Mouse (Mus musculus) sigmoid colon, adult 10 weeks (tissue): ENCODE measurements around the gene Olfr548-ps1. TPM values are rescaled to one million over a fixed set of nuclear protein-coding genes. Genes with fewer than 3 reads are reported as not detected.

Experiments
- polyA plus RNA-seq: library from polyadenylated mRNA; stranded (reverse); fragments of 350-450 nt; fragmentation: Illumina TruSeq; extraction: RNeasy Lipid Tissue Mini Kit (QIAGEN cat#74804); gene quantifications from one replicate; pipeline ENCODE4 v1.2.3, GENCODE M21; 2014; ENCODE audit warnings: low read depth, low replicate concordance

Gene Olfr548-ps1
- not detected for polyA plus RNA-seq

DNA sequence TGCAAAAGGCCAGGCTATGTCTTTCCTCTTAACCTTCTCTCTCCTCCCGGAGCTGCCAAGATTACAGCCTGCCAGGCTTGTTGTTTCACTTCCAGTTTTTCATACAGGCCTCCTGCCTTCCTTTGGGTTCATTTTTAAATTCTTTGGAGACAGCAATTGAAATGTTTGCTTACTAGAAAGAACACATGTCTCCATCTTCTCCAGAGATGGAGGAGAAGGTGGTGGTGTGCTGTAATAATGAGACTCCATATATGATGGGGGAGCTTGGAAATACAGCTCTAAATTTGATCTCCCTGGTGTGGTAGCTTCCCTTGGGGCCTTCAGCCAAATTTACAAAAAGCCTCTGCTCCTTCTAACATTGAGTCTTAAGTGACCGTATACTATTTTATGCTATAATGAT is at the start of gene Olfr548-ps1:
Gene Olfr548-ps1, plus strand, starts transcription at position 301 of the 400 bp plus-strand sequence.

DNA sequence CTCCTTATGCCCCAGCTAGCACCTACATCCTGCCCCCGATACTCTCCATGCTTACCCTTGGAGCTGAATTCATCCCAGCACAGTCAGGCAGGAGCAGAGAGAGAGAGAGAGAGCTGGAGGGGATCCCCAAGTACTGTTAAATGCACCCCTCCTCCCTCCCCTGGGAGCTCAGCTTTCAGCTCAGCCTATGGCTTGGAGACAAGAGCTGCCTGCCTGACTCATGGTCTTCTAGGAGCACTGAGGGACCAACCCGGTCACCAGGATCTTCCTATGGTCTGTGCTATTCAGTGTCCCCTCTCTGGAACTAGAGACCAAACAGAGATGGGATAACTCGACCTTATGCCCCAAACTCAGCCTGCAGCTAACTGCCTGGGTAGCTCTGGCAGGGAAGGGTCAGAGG is 41.2 kb upstream of the Olfr548-ps1 start, which contains the start of gene Olfr545:
Gene Olfr545, minus strand, starts transcription at position 101 of the 400 bp plus-strand sequence.

DNA sequence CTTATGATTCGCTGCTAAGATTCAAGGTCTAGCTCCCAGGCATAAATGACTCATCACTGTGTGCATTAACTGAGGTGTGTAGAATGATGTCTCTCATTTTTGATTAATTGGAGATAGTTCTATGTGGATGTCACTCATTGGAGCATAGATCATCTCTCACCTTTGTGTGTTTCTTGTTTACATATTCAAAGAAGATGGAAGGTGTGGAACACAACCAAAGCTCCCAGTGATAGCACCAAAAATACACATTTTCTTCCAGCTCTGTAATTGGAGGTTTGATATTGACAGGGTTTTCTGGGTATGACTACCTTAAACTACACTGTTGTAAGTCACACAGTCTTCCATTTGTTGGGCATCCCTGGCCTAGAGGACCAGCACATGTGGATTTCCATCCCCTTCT is 6.2 kb upstream of the Olfr548-ps1 start, which contains the start of gene Olfr547:
Gene Olfr547, plus strand, starts transcription at position 301 of the 400 bp plus-strand sequence.

DNA sequence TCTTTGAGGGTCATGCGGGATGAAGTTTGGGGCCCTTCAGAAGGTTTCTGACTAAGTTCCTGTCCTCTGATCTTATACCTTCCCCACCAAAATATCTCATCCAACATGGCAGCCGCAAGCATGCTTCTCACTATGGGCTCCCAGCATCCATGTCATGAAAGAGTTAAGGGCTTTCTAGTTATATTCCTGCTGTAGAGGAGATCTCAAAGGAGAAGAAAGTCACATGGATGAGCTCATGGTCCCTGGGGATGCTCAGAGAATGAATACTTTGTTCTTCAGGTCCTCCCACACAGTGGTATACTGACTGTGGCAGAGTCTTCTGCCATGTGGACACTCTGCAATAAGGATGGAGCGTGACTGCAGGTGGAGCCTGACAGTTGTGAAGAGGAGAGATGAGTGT is 8.9 kb downstream of the Olfr548-ps1 start, which contains the start of gene Olfr549:
Gene Olfr549, plus strand, starts transcription at position 301 of the 400 bp plus-strand sequence.

DNA sequence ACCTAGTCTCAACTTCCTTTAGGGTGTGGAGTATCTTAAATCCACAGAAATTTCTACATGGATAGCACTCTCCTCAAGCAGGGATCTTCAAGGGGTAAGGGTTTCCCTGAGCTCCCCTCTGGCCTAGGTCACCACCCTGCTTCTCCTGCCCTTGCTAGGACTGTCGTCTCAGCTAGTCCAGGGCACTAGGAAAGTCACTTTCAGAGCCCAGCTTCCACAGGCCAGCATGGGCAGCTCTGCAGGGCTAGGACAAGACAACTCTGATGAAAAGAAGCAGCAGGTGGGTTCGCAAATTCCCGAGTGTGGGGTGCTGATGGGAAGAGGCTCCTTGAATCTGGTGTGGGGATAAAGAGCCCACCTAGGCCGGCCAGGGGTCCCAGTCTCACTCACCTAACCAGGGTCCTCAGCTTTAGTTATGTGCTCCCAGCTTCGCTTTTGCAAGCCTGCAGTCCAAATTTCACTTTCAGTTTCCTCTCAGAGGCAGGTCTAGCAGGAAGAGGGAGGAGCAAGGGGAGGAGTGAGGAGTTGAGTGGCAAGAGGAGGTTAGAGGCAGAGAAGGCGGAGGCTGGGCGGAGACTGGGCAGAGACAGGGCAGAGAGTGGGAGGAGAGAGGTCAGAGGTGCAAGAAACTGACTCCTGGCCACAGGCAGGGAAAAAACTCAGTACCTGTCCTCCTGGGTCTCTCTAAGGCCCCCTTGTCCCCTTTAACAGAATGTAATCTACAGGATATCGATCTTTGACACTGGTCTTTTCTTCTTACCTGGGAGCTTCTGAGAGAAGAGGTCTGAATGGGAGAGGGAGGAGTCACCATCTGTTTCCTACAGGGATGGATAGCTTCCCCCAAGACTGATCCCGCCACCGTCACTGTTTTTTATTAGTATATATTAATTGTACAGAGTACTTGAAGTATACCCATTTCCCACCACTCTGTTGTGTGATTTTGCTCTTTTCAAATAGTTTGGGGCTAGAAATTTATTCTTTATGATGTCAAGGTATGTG is 24.6 kb downstream of the Olfr548-ps1 start, which contains the start of gene Trim21:
Gene Trim21, minus strand, starts transcription at position 488 of the 999 bp plus-strand sequence.

DNA sequence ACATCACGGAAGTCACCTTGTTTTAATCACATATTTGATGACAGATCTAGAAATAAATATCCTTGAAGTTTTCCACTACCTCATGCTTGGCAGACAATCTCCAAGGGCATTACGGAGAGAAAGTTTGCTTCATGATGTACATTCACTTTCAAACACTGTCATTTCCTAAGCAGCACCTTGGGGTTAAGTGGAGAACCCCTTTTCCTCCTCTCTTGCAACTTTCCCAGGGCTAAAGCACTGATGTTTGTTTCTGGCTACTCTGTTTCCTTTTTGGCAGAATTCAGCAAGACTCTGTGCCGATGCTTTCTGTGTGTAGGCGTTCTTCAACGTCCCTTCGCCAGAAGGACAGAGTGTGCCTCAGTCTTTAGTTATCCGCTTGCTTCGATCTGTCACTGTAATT is 30.4 kb downstream of the Olfr548-ps1 start, which contains the start of gene Olfr550:
Gene Olfr550, plus strand, starts transcription at position 301 of the 400 bp plus-strand sequence.

DNA sequence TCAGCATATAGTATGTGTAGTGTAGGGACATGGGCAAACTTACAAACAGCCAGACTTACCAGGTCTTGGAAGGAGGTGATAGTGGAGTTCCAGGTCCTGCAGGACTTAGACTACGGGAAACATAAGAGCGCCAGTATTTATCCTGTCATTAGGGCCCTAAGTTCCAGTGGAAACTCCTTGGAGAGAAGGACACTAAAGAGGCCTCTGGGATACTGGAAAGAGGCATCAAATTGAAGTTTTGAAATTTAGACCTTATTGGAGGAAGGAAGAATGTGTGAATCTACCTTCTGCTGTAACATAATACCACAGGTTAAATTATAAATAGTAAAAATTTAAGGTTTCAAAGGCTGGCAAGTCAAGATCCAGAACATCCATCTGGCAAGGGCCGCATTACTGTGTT is 51.1 kb downstream of the Olfr548-ps1 start, which contains the start of gene Olfr551:
Gene Olfr551, minus strand, starts transcription at position 101 of the 400 bp plus-strand sequence.

Other genes starting within 250 kb of the Olfr548-ps1 start
- gene Rrm1, start 99.2 kb upstream of the Olfr548-ps1 start, polyA plus RNA-seq, result 39.3 TPM
- gene Olfr543, start 59.2 kb upstream of the Olfr548-ps1 start, polyA plus RNA-seq, result not detected
- not detected for gene Olfr544, start 52.6 kb upstream of the Olfr548-ps1 start, polyA plus RNA-seq
- not detected for gene Olfr545, start 41.3 kb upstream of the Olfr548-ps1 start, polyA plus RNA-seq
- not detected for gene Olfr547, start 6.1 kb upstream of the Olfr548-ps1 start, polyA plus RNA-seq
- gene Olfr549, start 9.0 kb downstream of the Olfr548-ps1 start, polyA plus RNA-seq, result not detected
- gene Trim21, start 24.6 kb downstream of the Olfr548-ps1 start, polyA plus RNA-seq, result 18.4 TPM
- gene Olfr550, start 30.5 kb downstream of the Olfr548-ps1 start, polyA plus RNA-seq, result not detected
- not detected for gene Olfr551, start 51.0 kb downstream of the Olfr548-ps1 start, polyA plus RNA-seq
- gene Olfr552, start 56.9 kb downstream of the Olfr548-ps1 start, polyA plus RNA-seq, result not detected
- gene Olfr553, start 77.3 kb downstream of the Olfr548-ps1 start, polyA plus RNA-seq, result not detected
- not detected for gene Olfr554, start 97.5 kb downstream of the Olfr548-ps1 start, polyA plus RNA-seq
- not detected for gene Olfr555, start 117.9 kb downstream of the Olfr548-ps1 start, polyA plus RNA-seq
- not detected for gene Olfr556, start 124.0 kb downstream of the Olfr548-ps1 start, polyA plus RNA-seq
- gene Trim68, start 146.4 kb downstream of the Olfr548-ps1 start, polyA plus RNA-seq, result 12.6 TPM
- gene Olfr557, start 155.0 kb downstream of the Olfr548-ps1 start, polyA plus RNA-seq, result not detected
- gene Olfr558, start 161.3 kb downstream of the Olfr548-ps1 start, polyA plus RNA-seq, result 5.8 TPM
- gene Olfr33, start 178.2 kb downstream of the Olfr548-ps1 start, polyA plus RNA-seq, result not detected
- not detected for gene Olfr559, start 186.6 kb downstream of the Olfr548-ps1 start, polyA plus RNA-seq
- gene Olfr560, start 218.5 kb downstream of the Olfr548-ps1 start, polyA plus RNA-seq, result 2.3 TPM
- 25.4 TPM for gene Olfr78, start 218.6 kb downstream of the Olfr548-ps1 start, polyA plus RNA-seq
- gene Olfr561, start 230.3 kb downstream of the Olfr548-ps1 start, polyA plus RNA-seq, result not detected